In genomic region chr10:42606757-42607156, GRCm38 (mm10) we compare ENCODE assay signal across 32 mouse cellular contexts. TPM values are rescaled to one million over a fixed set of nuclear protein-coding genes. Genes with fewer than 3 reads are reported as not detected.
"Had no signal": no experiment of that assay in that cellular context is flagged by ENCODE, and none has a peak within 500 bp of the region (broad histone marks: within the 10 kb centered on the region; RNA-seq: fewer than 3 reads in every experiment).

No protein-coding gene starts in this region.

- H3K27ac ChIP-seq: heart, adult 2 months; heart, embryonic 13.5 days; heart, embryonic 15.5 days; hindbrain, embryonic 13.5 days; hindbrain, embryonic 15.5 days; hindbrain, postnatal 0 days; kidney, embryonic 15.5 days; layer of hippocampus, adult 2 months; left cerebral cortex, adult 2 months; limb, embryonic 10.5 days; limb, embryonic 12.5 days had no signal

- H3K4me1 ChIP-seq: heart, embryonic 13.5 days; heart, embryonic 15.5 days; hindbrain, embryonic 13.5 days; hindbrain, embryonic 15.5 days; kidney, embryonic 15.5 days; limb, embryonic 10.5 days; limb, embryonic 12.5 days had no signal

- H3K4me2 ChIP-seq: heart, embryonic 11.5 days; heart, embryonic 13.5 days; heart, embryonic 15.5 days; hindbrain, embryonic 13.5 days; hindbrain, embryonic 15.5 days; kidney, embryonic 15.5 days; limb, embryonic 12.5 days; liver, embryonic 11.5 days had no signal

- DNase-seq: gastrocnemius, postnatal 14 days; gastrocnemius, postnatal 36 days; heart, adult 11 months; heart, adult 2 months; heart, postnatal 14 days; heart, postnatal 36 days; kidney, adult 11 months; kidney, adult 2 months; kidney, adult 9 months; kidney, postnatal 10 days; kidney, postnatal 25 days; kidney, postnatal 4 days; liver had no signal

- ATAC-seq: hindbrain, postnatal 0 days; intestine, embryonic 16.5 days had no signal

- H3K9ac ChIP-seq: heart, embryonic 13.5 days; heart, embryonic 15.5 days; hindbrain, embryonic 13.5 days; hindbrain, embryonic 15.5 days; kidney, embryonic 15.5 days; limb, embryonic 12.5 days had no signal

- H3K36me3 ChIP-seq: heart, embryonic 13.5 days; heart, embryonic 15.5 days; hindbrain, embryonic 13.5 days; hindbrain, embryonic 15.5 days; kidney, embryonic 15.5 days; limb, embryonic 10.5 days; limb, embryonic 12.5 days had no signal

- H3K4me3 ChIP-seq: heart, adult 2 months; heart, embryonic 13.5 days; heart, embryonic 15.5 days; hindbrain, embryonic 13.5 days; hindbrain, embryonic 15.5 days; kidney, embryonic 15.5 days; layer of hippocampus, adult 2 months; left cerebral cortex, adult 2 months; limb, embryonic 10.5 days; limb, embryonic 12.5 days had no signal

- H3K9me3 ChIP-seq: hindbrain, embryonic 15.5 days had no signal

RNA-seq across cellular contexts. Expression of gene Nr2e1, which starts 23.3 kb away (rescaled TPM):
- total RNA-seq: gastrocnemius, adult 18-20 months; gastrocnemius, adult 8-10 months; gastrocnemius, postnatal 14 days; gastrocnemius, postnatal 36 days; heart, adult 2 months; heart, postnatal 14 days; heart, postnatal 36 days; hematopoietic stem cell, adult 5-6 weeks had no signal
- polyA plus RNA-seq: gonadal fat pad, adult 2 months; heart, adult 2 months; heart, embryonic 13.5 days; heart, embryonic 15.5 days; heart, postnatal 0 days; hindbrain, postnatal 0 days; intestine, embryonic 14.5 days; intestine, embryonic 16.5 days; kidney, adult 2 months; limb, embryonic 10.5 days; limb, embryonic 12.5 days; liver, embryonic 11.5 days had no signal
